Mouse (Mus musculus) lung, embryonic 14.5 days (tissue): ENCODE results near the gene Gabbr2. TPM values are rescaled to one million over a fixed set of nuclear protein-coding genes. Genes with fewer than 3 reads are reported as not detected.

Source experiments
- ATAC-seq: fragments of 200-750 bp; cut with Nextera tagmentation; 2 replicates; pipeline ENCODE4 v1.8.0; 2017; ENCODE audit warnings: mild to moderate bottlenecking, moderate TSS enrichment, moderate library complexity; ENCODE audit not compliant: insufficient read depth
- DNase-seq: peaks from one replicate; pipeline ENCODE4 v3.0.0-alpha.2; 2015
- H3K27ac ChIP-seq: fragments of 300-500 bp; sonication (generic); 2 replicates; pipeline ENCODE4 v1.5.1; 2014; ENCODE audit warnings: low read depth, mild to moderate bottlenecking, moderate library complexity
- H3K27me3 ChIP-seq: fragments of 300-500 bp; sonication (generic); 2 replicates; pipeline ENCODE4 v1.6.1; 2014; ENCODE audit warnings: low read length, control low read depth; ENCODE audit not compliant: insufficient read depth
- H3K36me3 ChIP-seq: fragments of 300-500 bp; sonication (generic); 2 replicates; pipeline ENCODE4 v1.6.1; 2014; ENCODE audit warnings: control low read depth; ENCODE audit not compliant: insufficient read depth
- H3K4me1 ChIP-seq: fragments of 300-500 bp; sonication (generic); 2 replicates; pipeline ENCODE4 v1.6.1; 2014; ENCODE audit warnings: antibody characterized with exemption, control low read depth; ENCODE audit not compliant: insufficient read depth
- H3K4me2 ChIP-seq: fragments of 300-500 bp; sonication (generic); 2 replicates; pipeline ENCODE4 v1.6.1; 2014; ENCODE audit warnings: mild to moderate bottlenecking
- H3K4me3 ChIP-seq: fragments of 300-500 bp; sonication (generic); 2 replicates; pipeline ENCODE4 v1.5.1; 2014; ENCODE audit warnings: low read depth, low read length
- H3K9ac ChIP-seq: fragments of 300-500 bp; sonication (generic); 2 replicates; pipeline ENCODE4 v1.6.1; 2014
- H3K9me3 ChIP-seq: fragments of 300-500 bp; sonication (generic); 2 replicates; pipeline ENCODE4 v1.6.1; 2016; ENCODE audit warnings: low read depth, low read length, control low read depth
- CTCF ChIP-seq: IDR thresholded peaks from 2 replicates; pipeline ENCODE4 v1.5.1; 2016; ENCODE audit warnings: antibody characterized with exemption, low read depth
- WGBS: fragments of 180-500 bp; shearing (Covaris S2); extraction: QIAGEN DNeasy Blood & Tissue Kit; methylation state at CpG from one replicate; pipeline ENCODE4 v1.1.7; 2014; 5-methylcytosine and 5-hydroxymethylcytosine counted together
- polyA plus RNA-seq: library from polyadenylated mRNA; unstranded; fragments of >200 nt; fragmentation: Nextera tagmentation; extraction: Ambion mirVana; gene quantifications from 2 replicates; pipeline ENCODE4 v1.2.1, GENCODE M21; 2014

Gene Gabbr2
- polyA plus RNA-seq, 1 experiment from 2014 or later: not detected

GRCm38 (mm10) chr4:46799904-46800303, 191.8 kb downstream of the Gabbr2 start:
- TF ChIP-seq CTCF: no peak
- H3K9me3 ChIP-seq: no peaks in the 10 kb centered on the region
- ATAC-seq (peak; percentile 66; the same call in 1 of the 2 replicates), DNase-seq (peak; percentile 70)
- no peak overlapping the region for H3K4me2 ChIP-seq
- WGBS: 20% methylated on average over 4 of the region's 4 CpGs
- no peak overlapping the region for H3K4me3 ChIP-seq
- no peak overlapping the region for H3K9ac ChIP-seq
- H3K27me3 ChIP-seq: no peaks in the 10 kb centered on the region
- no peaks in the 10 kb centered on the region for H3K4me1 ChIP-seq
- no peaks in the 10 kb centered on the region for H3K36me3 ChIP-seq
- no peak overlapping the region for H3K27ac ChIP-seq

DNA sequence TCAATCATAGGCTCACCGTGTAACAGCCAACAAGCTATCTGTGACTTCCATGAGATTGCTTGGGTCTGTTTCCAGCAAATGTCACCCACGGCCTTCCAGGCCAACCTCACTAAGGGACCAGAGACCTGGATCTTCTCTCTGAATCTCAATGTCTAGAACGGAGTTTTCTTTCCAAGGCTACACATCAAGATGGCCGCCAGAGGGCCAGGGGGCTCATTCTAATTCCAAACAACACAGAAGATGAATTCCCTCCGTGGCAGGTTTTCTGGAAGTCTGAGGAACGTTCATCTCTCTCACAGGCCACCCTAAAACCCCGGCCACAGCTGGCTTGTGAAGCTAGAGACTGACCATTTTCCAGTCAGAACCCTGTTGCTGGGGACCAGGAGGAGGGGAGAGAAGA, 196.0 kb downstream of the Gabbr2 start:
- Histone ChIP-seq H3K9me3 (no peaks in the 10 kb centered on the region), H3K36me3 (no peaks in the 10 kb centered on the region), H3K4me2 (no peak overlapping the region), H3K9ac (no peak overlapping the region), H3K4me3 (no peak overlapping the region), H3K27ac (no peak overlapping the region), H3K27me3 (no peaks in the 10 kb centered on the region), H3K4me1 (no peaks in the 10 kb centered on the region)
- TF ChIP-seq CTCF: peak; percentile 10; the same call in 1 of the 2 replicates
- no peak for ATAC-seq
- 57% methylated on average over 7 of the region's 7 CpGs for WGBS
- peak; percentile 13 for DNase-seq

GRCm38 (mm10) chr4:46794583-46794982, 197.1 kb downstream of the Gabbr2 start:
- Histone ChIP-seq H3K9me3 (no peaks in the 10 kb centered on the region), H3K4me1 (no peaks in the 10 kb centered on the region), H3K4me3 (no peak overlapping the region), H3K27me3 (no peaks in the 10 kb centered on the region), H3K4me2 (no peak overlapping the region), H3K36me3 (no peaks in the 10 kb centered on the region), H3K9ac (no peak overlapping the region), H3K27ac (no peak overlapping the region)
- 78% methylated on average over 7 of the region's 7 CpGs for WGBS
- no peak for ATAC-seq
- no peak for TF ChIP-seq CTCF
- no peak for DNase-seq

GRCm38 (mm10) chr4:46792280-46793026, 199.2 kb downstream of the Gabbr2 start:
- 81% methylated on average over 9 of the region's 9 CpGs for WGBS
- Histone ChIP-seq H3K27ac (no peak overlapping the region), H3K27me3 (no peaks in the 10 kb centered on the region), H3K9me3 (no peaks in the 10 kb centered on the region), H3K4me3 (no peak overlapping the region), H3K4me1 (no peaks in the 10 kb centered on the region), H3K36me3 (no peaks in the 10 kb centered on the region), H3K9ac (no peak overlapping the region), H3K4me2 (no peak overlapping the region)
- DNase-seq: no peak
- no peak for TF ChIP-seq CTCF
- ATAC-seq: no peak

DNA sequence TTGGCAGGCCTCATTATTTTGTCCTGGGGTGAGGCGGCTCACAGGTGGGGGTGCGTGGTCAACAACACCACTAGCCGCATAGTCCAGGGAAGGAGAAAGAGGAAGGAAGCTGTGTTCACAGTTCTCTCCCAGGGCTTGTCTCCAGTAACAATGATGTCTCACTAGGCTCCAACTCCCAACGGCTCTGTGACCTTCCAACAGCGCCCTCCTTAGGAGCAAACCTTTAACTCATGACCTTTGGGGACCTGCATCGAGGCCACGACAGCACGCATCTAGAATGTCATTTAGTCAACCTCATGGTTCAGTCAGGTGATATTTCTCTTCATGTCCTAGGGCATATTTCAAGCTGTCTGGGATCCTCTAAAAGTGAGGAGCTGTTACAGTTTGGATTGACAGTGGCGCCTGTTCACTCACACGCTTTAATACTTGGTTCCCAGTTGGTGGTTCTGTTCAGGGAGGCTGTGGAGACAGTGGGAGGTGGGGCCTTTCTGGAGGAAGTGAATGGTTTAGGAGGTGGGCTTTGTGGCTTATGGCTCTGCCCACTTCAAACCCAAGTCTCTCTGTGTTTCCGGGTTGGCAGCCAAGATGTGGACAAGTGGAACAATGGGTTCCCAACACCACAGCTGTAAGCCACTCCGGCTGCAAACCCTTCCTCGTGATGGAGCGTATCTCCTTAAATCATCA, 200.3 kb downstream of the Gabbr2 start:
- Histone ChIP-seq H3K36me3 (no peaks in the 10 kb centered on the region), H3K4me2 (no peak overlapping the region), H3K4me1 (no peaks in the 10 kb centered on the region), H3K27me3 (no peaks in the 10 kb centered on the region), H3K9ac (no peak overlapping the region), H3K27ac (no peak overlapping the region), H3K9me3 (no peaks in the 10 kb centered on the region), H3K4me3 (no peak overlapping the region)
- DNase-seq: no peak
- TF ChIP-seq CTCF: no peak
- ATAC-seq: no peak
- WGBS: 71% methylated on average over 14 of the region's 14 CpGs

- peak; percentile 52 for DNase-seq
- Histone ChIP-seq H3K4me2 (no peak overlapping the region), H3K4me3 (no peak overlapping the region), H3K9me3 (no peaks in the 10 kb centered on the region), H3K27me3 (no peaks in the 10 kb centered on the region), H3K9ac (no peak overlapping the region), H3K36me3 (no peaks in the 10 kb centered on the region), H3K27ac (no peak overlapping the region), H3K4me1 (no peaks in the 10 kb centered on the region)
- TF ChIP-seq CTCF: no peak
- no peak for ATAC-seq
- WGBS: 24% methylated on average over 9 of the region's 9 CpGs
These were observed 200.9 kb downstream of the Gabbr2 start for GRCm38 (mm10) chr4:46790609-46791267.
